Mouse (Mus musculus): Measurements from ENCODE around the gene Rybp. TPM values are rescaled to one million over a fixed set of nuclear protein-coding genes. Genes with fewer than 3 reads are reported as not detected.

The Rybp gene
- total and polyA plus RNA-seq, 3 experiments: 7.1 to 31.8 (median 26.2) TPM

- Histone ChIP-seq H3K36me3 (replicated peaks) (no peaks in the 10 kb centered on the region), H3K4me3 (ENCODE audit: low read depth, low read length) (no peak overlapping the region), H3K9me3 (replicated peaks) (peaks cover 5% of the 10 kb centered on the region), H3K4me1 (ENCODE audit: insufficient read depth, low read depth, low read length) (no peaks in the 10 kb centered on the region), H3K27me3 (ENCODE audit: insufficient read depth, low read length) (no peaks in the 10 kb centered on the region)
- TF ChIP-seq GATA2 (IDR thresholded peaks at IDR 0.05; ENCODE audit: borderline replicate concordance, low read depth, low read length): no peak
- DNase-seq (ENCODE audit: low spot score) (no peak), ATAC-seq (ENCODE audit: extremely low read depth, insufficient number of reproducible peaks, low FRiP score, poor library complexity, severe bottlenecking) (no peak)
These were observed 26.9 kb upstream of the Rybp start for GRCm38 (mm10) chr6:100314201-100314600.

GRCm38 (mm10) chr6:100311167-100311566 lies 23.9 kb upstream of the Rybp start:
- no peak for ATAC-seq (ENCODE audit: extremely low read depth, insufficient number of reproducible peaks, low FRiP score, poor library complexity, severe bottlenecking)
- H3K4me1 ChIP-seq (ENCODE audit: insufficient read depth, low read depth, low read length): no peaks in the 10 kb centered on the region
- TF ChIP-seq GATA2 (IDR thresholded peaks at IDR 0.05; ENCODE audit: borderline replicate concordance, low read depth, low read length): no peak
- no peak for TF ChIP-seq CTCF (IDR thresholded peaks at IDR 0.05; ENCODE audit: low read depth, low read length)
- no peak for DNase-seq (ENCODE audit: low spot score)
- peaks cover 5% of the 10 kb centered on the region for H3K9me3 ChIP-seq (replicated peaks)
- no peaks in the 10 kb centered on the region for H3K36me3 ChIP-seq (replicated peaks)
- no peaks in the 10 kb centered on the region for H3K27me3 ChIP-seq (ENCODE audit: insufficient read depth, low read length)
- H3K4me3 ChIP-seq (ENCODE audit: low read depth, low read length): no peak overlapping the region

DNA sequence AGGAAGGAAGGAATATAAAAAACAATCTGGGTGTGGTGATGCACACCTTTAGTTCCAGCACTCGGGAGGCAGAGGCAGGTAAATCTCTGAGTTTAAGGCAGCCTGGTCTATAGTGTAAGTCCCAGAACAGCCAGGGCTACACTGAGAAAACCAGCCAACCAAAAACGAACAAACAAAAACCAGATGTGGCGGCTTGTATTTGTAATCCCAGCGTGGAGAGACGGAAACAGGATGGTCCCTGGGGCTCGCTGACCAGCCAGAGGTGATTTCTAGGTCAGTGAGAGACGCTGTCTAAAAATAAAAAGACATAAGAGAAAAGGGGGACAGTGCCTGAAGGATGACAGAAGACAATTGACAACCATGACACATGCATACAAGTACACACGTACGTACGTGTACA lies 17.5 kb upstream of the Rybp start:
- peaks cover 7% of the 10 kb centered on the region for H3K27me3 ChIP-seq (ENCODE audit: insufficient read depth, low read length)
- no peak for TF ChIP-seq GATA1 (IDR thresholded peaks at IDR 0.05; ENCODE audit: borderline replicate concordance, low read length)
- no peak for TF ChIP-seq GATA2 (IDR thresholded peaks at IDR 0.05; ENCODE audit: borderline replicate concordance, low read depth, low read length)
- no peak for TF ChIP-seq POLR2AphosphoS5 (IDR thresholded peaks at IDR 0.05; ENCODE audit: insufficient replicate concordance, low read depth, low read length)
- no peak for TF ChIP-seq TAL1 (conservative IDR thresholded peaks at IDR 0.05; ENCODE audit: low read depth, low read length)
- no peak for TF ChIP-seq CTCF (IDR thresholded peaks at IDR 0.05; ENCODE audit: low read depth, low read length)
- H3K36me3 ChIP-seq (replicated peaks): no peaks in the 10 kb centered on the region
- H3K4me3 ChIP-seq (ENCODE audit: low read depth, low read length): no peak overlapping the region
- H3K4me1 ChIP-seq (ENCODE audit: insufficient read depth, low read depth, low read length): no peaks in the 10 kb centered on the region
- no peak for DNase-seq (ENCODE audit: low spot score)
- ATAC-seq (ENCODE audit: extremely low read depth, insufficient number of reproducible peaks, low FRiP score, poor library complexity, severe bottlenecking): no peak
- no peaks in the 10 kb centered on the region for H3K9me3 ChIP-seq (replicated peaks)

DNA sequence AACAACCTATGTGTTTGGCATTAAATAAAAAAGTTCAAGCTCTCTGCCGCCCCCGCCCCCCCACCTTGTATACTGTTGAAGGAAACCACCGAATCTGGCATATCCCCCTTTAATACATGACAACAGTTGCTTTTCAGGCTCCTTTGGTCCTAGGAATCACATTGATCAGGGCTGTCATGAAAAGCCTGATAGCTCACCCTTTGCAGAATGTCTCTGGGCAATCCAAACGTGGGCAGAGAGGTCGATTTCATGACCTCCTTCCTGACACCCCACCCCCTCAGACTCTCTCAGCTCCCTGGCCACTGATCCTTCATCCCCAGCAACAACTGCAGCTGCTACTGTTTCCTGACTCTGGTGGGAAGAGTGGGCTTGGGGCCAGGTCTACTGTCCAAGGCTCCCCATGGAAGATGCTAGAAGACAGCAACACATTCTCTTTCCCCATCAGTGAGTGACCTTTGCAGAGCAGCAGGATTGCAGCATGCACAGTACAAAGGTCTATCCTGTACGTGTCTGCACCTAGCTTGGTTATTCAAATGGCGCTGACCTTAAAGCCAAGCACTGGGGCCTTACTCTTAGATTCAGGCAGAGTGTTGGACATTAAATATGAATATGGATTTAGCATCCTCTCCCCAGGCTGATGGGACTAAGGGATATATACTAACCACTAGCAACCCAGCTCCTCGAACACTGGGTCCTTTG lies 14.3 kb upstream of the Rybp start:
- H3K27me3 ChIP-seq (ENCODE audit: insufficient read depth, low read length): peaks cover 19% of the 10 kb centered on the region
- H3K4me1 ChIP-seq (ENCODE audit: insufficient read depth, low read depth, low read length): no peaks in the 10 kb centered on the region
- no peaks in the 10 kb centered on the region for H3K36me3 ChIP-seq (replicated peaks)
- no peaks in the 10 kb centered on the region for H3K9me3 ChIP-seq (replicated peaks)
- DNase-seq (ENCODE audit: low spot score) (no peak), ATAC-seq (ENCODE audit: extremely low read depth, insufficient number of reproducible peaks, low FRiP score, poor library complexity, severe bottlenecking) (no peak)
- TF ChIP-seq GATA2 (IDR thresholded peaks at IDR 0.05; ENCODE audit: borderline replicate concordance, low read depth, low read length) (no peak), TAL1 (conservative IDR thresholded peaks at IDR 0.05; ENCODE audit: low read depth, low read length) (no peak), CTCF (IDR thresholded peaks at IDR 0.05; ENCODE audit: low read depth, low read length) (no peak), GATA1 (IDR thresholded peaks at IDR 0.05; ENCODE audit: borderline replicate concordance, low read length) (no peak), POLR2AphosphoS5 (IDR thresholded peaks at IDR 0.05; ENCODE audit: insufficient replicate concordance, low read depth, low read length) (no peak)
- H3K4me3 ChIP-seq (ENCODE audit: low read depth, low read length): no peak overlapping the region

DNA sequence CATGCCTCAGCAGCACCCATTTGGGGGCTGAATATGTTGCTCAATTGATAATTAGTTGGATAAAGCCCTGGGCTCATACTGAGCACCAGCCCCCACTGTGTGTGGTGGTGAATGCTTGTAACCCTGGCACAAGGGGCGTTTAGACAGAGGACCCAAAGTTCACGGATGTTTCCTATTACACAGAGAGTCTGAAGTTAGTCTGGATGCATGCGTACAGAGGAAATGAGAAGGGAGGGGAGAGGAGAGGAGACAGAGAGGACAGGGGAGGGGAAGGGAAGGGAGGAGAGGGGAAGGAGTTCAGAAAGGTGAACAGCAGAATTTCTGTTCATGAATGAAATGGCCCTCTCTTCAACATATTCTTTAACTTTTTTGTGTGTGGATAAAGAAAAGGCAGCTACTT lies 13.5 kb upstream of the Rybp start:
- H3K9me3 ChIP-seq (replicated peaks): no peaks in the 10 kb centered on the region
- H3K36me3 ChIP-seq (replicated peaks): no peaks in the 10 kb centered on the region
- no peak for ATAC-seq (ENCODE audit: extremely low read depth, insufficient number of reproducible peaks, low FRiP score, poor library complexity, severe bottlenecking)
- TF ChIP-seq POLR2AphosphoS5 (IDR thresholded peaks at IDR 0.05; ENCODE audit: insufficient replicate concordance, low read depth, low read length): no peak
- TF ChIP-seq GATA2 (IDR thresholded peaks at IDR 0.05; ENCODE audit: borderline replicate concordance, low read depth, low read length): no peak
- no peak for DNase-seq (ENCODE audit: low spot score)
- peaks cover 19% of the 10 kb centered on the region for H3K27me3 ChIP-seq (ENCODE audit: insufficient read depth, low read length)
- H3K4me1 ChIP-seq (ENCODE audit: insufficient read depth, low read depth, low read length): no peaks in the 10 kb centered on the region
- no peak overlapping the region for H3K4me3 ChIP-seq (ENCODE audit: low read depth, low read length)

DNA sequence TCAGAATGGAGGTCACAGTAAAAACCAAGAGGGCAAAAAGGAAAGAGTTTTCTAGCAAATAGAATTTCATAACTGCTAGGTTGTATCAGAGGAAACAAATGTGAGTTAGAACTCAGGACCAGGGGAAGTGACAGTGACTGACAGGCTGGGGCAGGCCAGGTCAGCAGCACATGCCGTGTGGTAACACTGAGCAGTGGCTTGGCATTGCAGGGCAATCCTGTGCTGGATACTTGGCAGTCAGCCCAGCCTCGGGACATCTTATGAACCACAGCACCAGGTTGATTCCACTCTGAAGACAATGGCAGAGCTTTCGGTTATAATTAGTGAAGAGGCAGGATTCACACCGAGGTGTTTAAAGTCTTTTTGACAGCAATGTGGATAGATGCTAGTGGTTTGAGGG lies 11.7 kb upstream of the Rybp start:
- Histone ChIP-seq H3K4me3 (ENCODE audit: low read depth, low read length) (no peak overlapping the region), H3K36me3 (replicated peaks) (no peaks in the 10 kb centered on the region), H3K27me3 (ENCODE audit: insufficient read depth, low read length) (peaks cover 25% of the 10 kb centered on the region), H3K4me1 (ENCODE audit: insufficient read depth, low read depth, low read length) (no peaks in the 10 kb centered on the region), H3K9me3 (replicated peaks) (no peaks in the 10 kb centered on the region)
- no peak for ATAC-seq (ENCODE audit: extremely low read depth, insufficient number of reproducible peaks, low FRiP score, poor library complexity, severe bottlenecking)
- no peak for DNase-seq (ENCODE audit: low spot score)
- TF ChIP-seq GATA2 (IDR thresholded peaks at IDR 0.05; ENCODE audit: borderline replicate concordance, low read depth, low read length) (no peak), CTCF (IDR thresholded peaks at IDR 0.05; ENCODE audit: low read depth, low read length) (no peak), GATA1 (IDR thresholded peaks at IDR 0.05; ENCODE audit: borderline replicate concordance, low read length) (no peak), POLR2AphosphoS5 (IDR thresholded peaks at IDR 0.05; ENCODE audit: insufficient replicate concordance, low read depth, low read length) (no peak), TAL1 (conservative IDR thresholded peaks at IDR 0.05; ENCODE audit: low read depth, low read length) (no peak)

- Histone ChIP-seq H3K9me3 (replicated peaks) (no peaks in the 10 kb centered on the region), H3K27me3 (ENCODE audit: insufficient read depth, low read length) (peaks cover 30% of the 10 kb centered on the region), H3K4me3 (ENCODE audit: low read depth, low read length) (no peak overlapping the region), H3K36me3 (replicated peaks) (no peaks in the 10 kb centered on the region), H3K4me1 (ENCODE audit: insufficient read depth, low read depth, low read length) (no peaks in the 10 kb centered on the region)
- DNase-seq (ENCODE audit: low spot score) (no peak), ATAC-seq (ENCODE audit: extremely low read depth, insufficient number of reproducible peaks, low FRiP score, poor library complexity, severe bottlenecking) (no peak)
- TF ChIP-seq GATA1 (IDR thresholded peaks at IDR 0.05; ENCODE audit: borderline replicate concordance, low read length): no peak
- no peak for TF ChIP-seq CTCF (IDR thresholded peaks at IDR 0.05; ENCODE audit: low read depth, low read length)
- TF ChIP-seq TAL1 (conservative IDR thresholded peaks at IDR 0.05; ENCODE audit: low read depth, low read length): no peak
- TF ChIP-seq GATA2 (IDR thresholded peaks at IDR 0.05; ENCODE audit: borderline replicate concordance, low read depth, low read length): no peak
- no peak for TF ChIP-seq POLR2AphosphoS5 (IDR thresholded peaks at IDR 0.05; ENCODE audit: insufficient replicate concordance, low read depth, low read length)
These were observed 10.3 kb upstream of the Rybp start for GRCm38 (mm10) chr6:100297536-100297935.

Data from G1E (cell line).